Mouse (Mus musculus) left cerebral cortex, adult 8-10 months (tissue): ENCODE measurements at regions not wholly inside any gene's neighbourhood (a gene's known extent, or its start where the extent isn't known, plus 50 kb on each side); places are given as distances from the start of the nearest gene placed in this dataset.
A peak's percentile ranks its signal among the peaks of the same experiment; 100 is the strongest.

Source experiments
- DNase-seq, 2 experiments: peaks; one replicate each; pipeline ENCODE4 v3.0.0; 2022; ENCODE audit warnings: low spot score in 2 of 2

- no peak for DNase-seq
Measured at GRCm38 (mm10) chr12:88530450-88531143, 170.2 kb downstream of the Adck1 start.

DNA sequence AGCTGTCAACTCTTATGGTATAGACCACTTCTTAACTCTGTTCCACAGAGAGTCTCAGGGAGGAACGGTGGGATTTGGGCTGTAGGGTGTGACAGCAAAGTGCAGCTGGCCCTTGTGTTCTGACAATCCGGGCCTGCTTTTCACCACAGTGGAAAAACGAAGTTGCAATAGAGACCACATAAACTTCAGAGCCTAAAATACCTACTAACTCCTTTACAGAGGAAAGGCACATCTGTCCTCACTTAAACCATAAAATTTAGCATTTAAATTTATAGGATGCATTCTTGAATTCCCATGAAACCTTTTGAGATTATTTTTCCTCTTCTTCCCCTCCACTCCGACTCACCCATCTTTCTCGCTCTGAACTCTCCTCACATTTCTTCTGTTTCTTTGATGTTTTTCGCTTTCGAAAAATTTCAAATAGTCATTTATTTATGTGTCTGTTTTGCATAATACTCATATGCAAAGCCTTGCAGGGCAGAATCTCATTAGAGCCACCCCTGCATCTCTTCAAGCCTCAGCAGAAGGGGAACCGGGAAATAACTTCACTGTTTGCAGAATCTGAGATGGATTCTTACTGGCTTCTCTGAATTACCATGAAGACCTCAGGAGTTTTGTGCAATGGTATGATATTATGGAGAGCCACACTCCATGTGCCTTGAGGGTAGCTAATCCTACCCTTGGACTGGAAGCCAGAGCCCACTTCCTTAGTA is 172.1 kb downstream of the Adck1 start:
- DNase-seq, result no peak

- peak in 1 of 2 experiments; percentile 9 for DNase-seq
Measured at GRCm38 (mm10) chr12:88551856-88552255, 170.8 kb upstream of the Nrxn3 start.

DNA sequence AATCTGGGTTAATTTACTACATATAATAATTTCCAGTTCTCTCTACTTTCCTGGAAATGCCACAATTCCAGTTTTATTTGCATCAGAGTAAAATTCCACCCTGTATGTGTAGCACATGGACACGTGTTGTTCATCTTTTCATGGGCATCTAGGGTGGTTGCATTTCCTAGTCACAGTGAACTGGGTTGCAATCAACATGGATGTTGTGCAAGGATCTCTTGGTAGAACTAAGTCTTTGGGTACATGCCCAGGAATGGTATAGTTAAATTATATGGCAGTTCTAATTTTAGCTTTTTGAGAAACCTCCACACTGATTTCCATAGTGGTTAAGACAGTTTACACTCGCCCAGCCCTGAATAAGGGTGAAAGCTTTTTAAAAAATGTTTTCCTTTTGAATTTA is 167.2 kb upstream of the Nrxn3 start:
- DNase-seq, result no peak

GRCm38 (mm10) chr12:88558036-88558435 is 164.6 kb upstream of the Nrxn3 start:
- DNase-seq, result no peak

DNA sequence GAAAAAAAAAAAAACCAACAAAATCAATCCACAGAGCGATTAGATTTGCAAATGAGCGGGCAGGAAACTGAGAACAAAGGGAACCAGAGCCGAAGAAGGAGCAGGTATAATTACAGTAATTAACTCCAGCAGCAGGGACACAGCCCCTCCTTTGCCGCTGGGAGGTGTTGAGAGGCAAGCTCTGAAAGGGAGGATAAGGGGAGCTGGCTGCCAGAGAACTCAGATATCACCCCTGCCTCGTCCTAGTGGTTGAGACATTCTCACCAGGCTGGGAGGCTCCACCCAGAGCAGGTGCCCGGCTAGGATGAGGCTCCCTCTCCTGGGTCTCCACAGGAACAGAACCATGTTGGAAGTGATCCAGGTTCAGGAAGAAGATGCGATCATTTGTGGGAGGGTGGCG is 142.7 kb upstream of the Nrxn3 start:
- peak; percentile 17 to 20 for DNase-seq

DNA sequence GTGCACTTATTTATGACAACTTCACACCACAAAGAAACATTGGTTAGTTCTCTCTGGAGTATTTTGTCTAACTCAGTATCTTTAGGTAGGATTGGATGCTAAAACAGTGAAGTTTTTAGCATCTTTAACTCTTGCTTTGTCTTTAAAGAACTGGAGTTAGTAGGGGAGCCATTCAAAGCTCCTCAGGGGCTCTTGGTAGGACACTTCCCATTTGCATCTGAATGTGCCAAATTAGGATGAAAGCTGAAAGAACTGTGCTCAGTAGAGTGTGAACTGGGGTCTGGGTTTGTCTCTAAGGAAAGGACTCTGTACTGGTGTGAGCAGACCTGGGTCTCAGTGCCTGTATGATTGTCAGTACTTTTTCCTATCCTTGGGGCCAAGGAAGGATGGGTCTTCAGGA is 116.7 kb upstream of the Nrxn3 start:
- DNase-seq, result no peak

DNA sequence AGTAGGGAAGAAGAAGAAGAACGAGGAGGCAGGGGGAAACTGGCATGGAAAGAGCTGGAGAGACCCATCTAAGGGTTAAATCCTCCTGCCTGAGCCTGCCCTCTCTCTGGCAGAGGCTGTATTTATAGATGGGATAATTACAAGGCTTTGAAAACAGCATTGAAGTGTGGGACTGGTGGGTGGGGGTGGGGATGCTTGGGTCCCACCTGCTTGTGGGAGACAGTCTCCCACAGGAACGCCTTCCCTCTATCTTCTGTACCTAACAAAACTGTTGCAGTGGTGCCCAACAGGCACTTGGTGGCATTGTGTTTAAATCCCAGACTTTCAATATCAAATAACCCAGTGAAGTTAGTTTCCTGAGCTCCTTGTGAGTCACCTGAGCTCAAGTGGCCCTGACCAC is 102.6 kb upstream of the Nrxn3 start:
- DNase-seq, result no peak

- no peak for DNase-seq
Measured at GRCm38 (mm10) chr12:88644281-88644680, 78.4 kb upstream of the Nrxn3 start.

GRCm38 (mm10) chr12:88652001-88652719 is 70.5 kb upstream of the Nrxn3 start:
- DNase-seq, result no peak
